Mouse (Mus musculus) adrenal gland, adult 10 weeks (tissue): ENCODE measurements around the gene Cntfr. TPM values are rescaled to one million over a fixed set of nuclear protein-coding genes. Genes with fewer than 3 reads are reported as not detected.

ENCODE experiments used
- polyA plus RNA-seq: library from polyadenylated mRNA; stranded (reverse); fragments of 350-450 nt; fragmentation: Illumina TruSeq; extraction: RNeasy Lipid Tissue Mini Kit (QIAGEN cat#74804); gene quantifications from one replicate; pipeline ENCODE4 v1.2.3, GENCODE M21; 2014; ENCODE audit warnings: low read depth, low replicate concordance

The Cntfr gene
- polyA plus RNA-seq: 1.2 TPM

DNA sequence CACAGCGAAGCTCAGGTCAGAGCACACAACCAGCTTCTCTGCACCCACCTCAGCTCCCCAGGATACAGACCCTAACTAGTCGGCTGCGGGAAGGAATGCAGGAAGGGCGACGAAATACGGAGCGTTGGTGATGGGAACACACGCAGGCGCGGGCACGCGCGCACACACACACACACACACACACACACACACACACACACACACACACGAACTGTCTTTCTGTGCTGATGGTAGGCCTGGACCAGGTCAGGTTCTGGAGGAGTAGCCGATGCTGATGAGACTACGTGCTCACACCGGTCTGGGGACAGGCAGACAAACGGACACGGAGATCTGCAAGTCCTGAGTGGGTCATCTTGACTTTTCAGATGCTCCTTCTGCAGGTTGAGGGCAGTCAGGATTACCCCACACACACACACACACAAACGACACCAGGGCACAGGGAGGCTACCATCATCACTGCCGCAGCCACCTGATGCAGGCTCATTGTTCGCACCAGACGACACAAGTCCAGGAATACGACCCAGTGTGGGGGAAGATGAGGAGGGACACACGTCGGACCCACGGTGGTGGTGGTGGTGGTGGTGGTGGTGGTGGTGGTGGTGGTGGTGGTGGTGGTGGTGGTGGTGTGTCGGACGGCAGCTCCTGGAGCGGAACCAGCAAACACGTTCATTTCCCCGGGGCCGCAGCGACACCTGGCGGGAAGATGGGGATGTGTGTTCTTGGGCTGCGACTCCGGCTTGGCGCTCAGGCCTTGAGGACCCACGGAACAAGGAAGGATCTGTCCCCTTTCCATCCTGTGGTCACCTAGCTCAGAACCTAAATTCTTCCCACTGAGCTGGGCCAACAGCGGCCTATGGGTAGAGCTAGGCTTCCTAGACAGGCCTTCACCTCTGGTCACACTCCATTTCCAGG, at the start of gene Cntfr:
Gene Cntfr, minus strand, starts transcription at position 160 of the 912 bp plus-strand sequence.

DNA sequence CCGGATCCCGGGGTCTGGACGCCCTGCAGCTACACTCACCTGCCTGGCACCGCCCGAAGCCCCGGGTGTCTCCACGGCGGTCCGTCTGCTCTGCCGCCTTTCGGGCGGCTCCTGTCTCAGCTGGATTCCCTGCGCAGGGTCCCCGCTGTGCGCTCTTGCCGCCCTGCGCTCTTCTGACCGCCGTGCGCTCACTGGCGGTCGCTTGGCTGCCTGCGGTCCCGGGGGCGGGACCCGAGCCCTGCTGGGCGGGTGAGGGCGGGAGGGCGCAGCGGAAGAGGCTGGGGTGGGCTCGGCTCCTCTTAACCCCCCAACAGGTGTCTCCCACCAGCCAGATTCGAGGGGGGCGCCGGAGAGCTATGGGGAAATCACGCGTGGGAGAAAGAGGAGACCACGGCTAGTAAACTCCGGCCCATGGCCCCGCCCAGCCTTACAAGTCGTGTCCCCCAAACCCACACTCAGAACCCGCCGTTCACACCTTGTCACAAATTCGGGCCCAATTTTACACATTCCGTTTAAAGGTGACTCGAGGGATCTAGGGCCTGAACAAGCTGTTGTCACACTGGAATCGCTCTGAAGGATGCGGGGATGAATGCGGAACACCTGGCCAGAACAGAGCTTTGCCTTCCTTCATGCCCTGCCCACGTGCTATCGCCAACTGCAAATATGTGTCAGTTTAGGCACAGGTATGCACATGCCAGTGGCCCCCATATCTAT, 34.3 kb upstream of the Cntfr start, which contains the start of gene Arid3c:
Gene Arid3c, minus strand, starts transcription at position 91 of the 714 bp plus-strand sequence.

DNA sequence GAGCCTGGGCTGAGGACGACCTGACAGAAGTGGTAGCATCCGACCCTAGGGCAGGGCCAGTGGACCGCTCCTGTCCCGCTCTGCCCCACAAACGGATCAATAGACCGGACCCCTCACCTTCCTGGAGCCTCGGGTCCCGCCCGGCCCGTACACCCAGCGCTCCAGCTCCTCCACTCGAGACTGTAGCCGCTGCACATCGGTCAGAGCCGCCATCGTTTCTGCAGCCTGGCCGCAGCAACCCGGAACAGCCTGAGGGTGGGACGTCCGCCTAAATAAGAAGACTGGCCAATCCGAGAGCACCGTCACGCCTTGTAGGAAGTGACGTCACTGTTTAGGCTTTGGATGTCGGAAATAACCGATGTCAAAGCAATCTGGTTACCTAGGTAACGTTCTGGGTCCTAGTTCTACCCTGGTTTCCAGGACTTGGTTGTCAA, 26.0 kb upstream of the Cntfr start, which contains the start of gene Dctn3:
Gene Dctn3, minus strand, starts transcription at position 253 of the 434 bp plus-strand sequence.

DNA sequence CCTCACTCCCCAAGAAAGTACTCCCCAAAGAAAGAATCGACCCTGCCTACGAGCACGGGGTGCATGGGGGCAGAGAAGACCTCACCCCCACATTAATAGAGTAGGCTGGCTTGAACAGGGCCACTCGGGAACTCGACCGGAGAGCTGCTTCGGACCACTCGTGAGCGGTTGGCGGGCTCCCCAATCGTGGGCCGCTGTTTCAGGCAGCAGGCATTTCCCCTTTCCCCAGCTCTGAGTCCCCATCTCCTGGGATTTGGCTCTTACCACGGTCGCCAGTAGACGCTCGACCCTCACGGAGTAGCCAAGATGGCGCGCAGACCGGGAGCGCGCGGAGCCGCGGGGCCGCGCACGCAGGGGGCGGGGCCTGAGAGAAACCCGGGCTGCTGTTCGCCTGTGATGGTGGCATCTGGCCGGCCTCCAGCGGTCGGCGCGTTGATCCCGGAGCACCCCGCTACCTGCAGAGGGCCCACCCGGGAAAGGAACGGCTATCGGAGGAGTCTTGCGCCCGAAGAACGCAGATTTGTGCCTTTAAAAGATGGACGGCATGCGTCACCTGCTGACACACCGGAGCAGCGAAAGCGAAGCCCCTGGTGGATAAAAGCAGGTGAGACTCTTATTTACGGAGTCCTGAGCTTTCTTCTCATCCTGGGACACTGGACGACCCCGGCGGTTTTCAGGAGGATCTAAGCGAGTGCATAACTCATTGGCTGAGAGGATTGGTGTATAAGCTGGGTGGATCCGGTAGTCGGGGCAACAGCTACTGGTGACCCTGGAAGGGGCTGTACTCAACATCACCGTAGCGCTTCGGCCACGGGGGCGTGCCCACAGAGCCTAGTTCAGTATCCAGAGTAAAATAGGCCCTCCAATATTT, 16.5 kb upstream of the Cntfr start, which contains the start of gene Rpp25l:
Gene Rpp25l, minus strand, starts transcription at position 338 of the 871 bp plus-strand sequence.

DNA sequence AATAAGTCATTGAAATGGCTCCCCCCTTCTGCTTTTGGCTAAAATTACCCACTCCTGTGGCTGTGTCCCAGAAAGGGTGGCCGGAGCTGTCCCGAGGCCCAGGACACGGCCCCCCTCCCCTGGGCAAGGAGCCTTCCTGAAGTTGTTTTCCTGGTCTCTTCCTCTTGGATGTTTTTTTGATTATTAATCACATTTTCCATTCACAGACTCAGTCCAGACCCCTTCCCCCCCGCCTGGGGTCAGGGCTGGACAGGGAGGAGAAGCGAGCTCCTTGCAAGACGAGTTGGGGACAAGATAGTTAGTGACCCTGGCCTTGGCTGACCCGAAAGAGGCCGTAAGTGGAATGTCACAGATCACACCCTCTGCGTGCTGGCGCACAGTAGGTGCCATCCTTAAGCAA, 2.9 kb upstream of the Cntfr start, which contains the start of gene Il11ra1:
Gene Il11ra1, plus strand, starts transcription at position 207 of the 400 bp plus-strand sequence.

DNA sequence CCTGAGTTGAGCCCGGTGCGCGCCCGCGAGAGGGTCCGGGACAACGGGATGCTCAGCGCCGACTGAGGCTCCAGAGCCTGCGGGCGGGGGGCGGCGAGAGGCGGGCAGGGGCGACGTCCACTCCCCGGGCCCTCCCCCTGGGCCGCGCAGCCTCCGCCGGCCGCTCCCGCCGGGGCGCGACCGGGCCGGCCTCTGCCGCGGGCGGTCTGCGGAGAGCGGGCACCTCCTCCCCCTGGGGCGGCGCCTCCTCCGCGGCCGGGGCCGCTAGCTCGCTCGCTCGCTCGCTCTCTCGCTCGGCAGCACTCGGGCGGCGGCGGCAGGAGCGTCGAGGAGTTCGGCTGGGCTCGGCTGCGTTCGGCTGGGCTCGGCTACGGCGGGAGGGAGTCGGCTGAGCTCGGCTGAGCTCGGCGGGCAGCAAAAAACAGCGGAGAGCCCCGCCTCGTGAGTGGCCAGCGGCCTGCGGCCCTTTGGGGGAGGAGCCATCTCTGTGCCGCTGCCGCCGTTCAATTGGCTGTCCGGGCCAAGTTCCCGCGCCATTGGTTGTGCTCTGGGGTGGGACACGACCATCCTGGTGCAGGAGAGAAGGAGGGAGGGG, 56.9 kb downstream of the Cntfr start, which contains the start of gene Enho:
Gene Enho, minus strand, starts transcription at position 412 of the 595 bp plus-strand sequence.

Other genes with a start within 250 kb of the Cntfr start
- gene Kif24, start 232.2 kb downstream of the Cntfr start, polyA plus RNA-seq: 1.8 TPM
- gene Nudt2, start 231.9 kb downstream of the Cntfr start, polyA plus RNA-seq: 33.1 TPM
- gene AI464131, start 194.0 kb downstream of the Cntfr start, polyA plus RNA-seq: 3.0 TPM
- not detected for gene 1110017D15Rik, start 179.8 kb downstream of the Cntfr start, polyA plus RNA-seq
- gene Fam219a, start 127.6 kb downstream of the Cntfr start, polyA plus RNA-seq: 2.9 TPM
- gene Dnaic1, start 127.3 kb downstream of the Cntfr start, polyA plus RNA-seq: not detected
- not detected for gene Enho, start 56.8 kb downstream of the Cntfr start, polyA plus RNA-seq
- gene Il11ra1, start 2.9 kb upstream of the Cntfr start, polyA plus RNA-seq: 18.6 TPM
- gene Rpp25l, start 16.4 kb upstream of the Cntfr start, polyA plus RNA-seq: not detected
- 42.9 TPM for gene Dctn3, start 26.1 kb upstream of the Cntfr start, polyA plus RNA-seq
- not detected for gene Arid3c, start 34.1 kb upstream of the Cntfr start, polyA plus RNA-seq
- gene Galt, start 58.1 kb upstream of the Cntfr start, polyA plus RNA-seq: 2.4 TPM
- gene Sigmar1, start 59.1 kb upstream of the Cntfr start, polyA plus RNA-seq: 48.6 TPM
- gene Ccl27a, start 77.2 kb upstream of the Cntfr start, polyA plus RNA-seq: 4.1 TPM
- gene Gm21541, start 206.5 kb upstream of the Cntfr start, polyA plus RNA-seq: not detected
- not detected for gene Gm20878, start 244.5 kb upstream of the Cntfr start, polyA plus RNA-seq